Mouse (Mus musculus): Measurements from ENCODE around the gene Zfp174. TPM values are rescaled to one million over a fixed set of nuclear protein-coding genes. Genes with fewer than 3 reads are reported as not detected.
"Not testable (repeated sequence)": the region's sequence is repeated elsewhere in the genome, so short reads cannot be mapped to it uniquely, and the experiment has no call there.

The Zfp174 gene
- 1.7 and 2.2 TPM in 2 replicates for polyA plus RNA-seq (2015; fragmentation: Nextera tagmentation; extraction: Ambion mirVana)

DNA sequence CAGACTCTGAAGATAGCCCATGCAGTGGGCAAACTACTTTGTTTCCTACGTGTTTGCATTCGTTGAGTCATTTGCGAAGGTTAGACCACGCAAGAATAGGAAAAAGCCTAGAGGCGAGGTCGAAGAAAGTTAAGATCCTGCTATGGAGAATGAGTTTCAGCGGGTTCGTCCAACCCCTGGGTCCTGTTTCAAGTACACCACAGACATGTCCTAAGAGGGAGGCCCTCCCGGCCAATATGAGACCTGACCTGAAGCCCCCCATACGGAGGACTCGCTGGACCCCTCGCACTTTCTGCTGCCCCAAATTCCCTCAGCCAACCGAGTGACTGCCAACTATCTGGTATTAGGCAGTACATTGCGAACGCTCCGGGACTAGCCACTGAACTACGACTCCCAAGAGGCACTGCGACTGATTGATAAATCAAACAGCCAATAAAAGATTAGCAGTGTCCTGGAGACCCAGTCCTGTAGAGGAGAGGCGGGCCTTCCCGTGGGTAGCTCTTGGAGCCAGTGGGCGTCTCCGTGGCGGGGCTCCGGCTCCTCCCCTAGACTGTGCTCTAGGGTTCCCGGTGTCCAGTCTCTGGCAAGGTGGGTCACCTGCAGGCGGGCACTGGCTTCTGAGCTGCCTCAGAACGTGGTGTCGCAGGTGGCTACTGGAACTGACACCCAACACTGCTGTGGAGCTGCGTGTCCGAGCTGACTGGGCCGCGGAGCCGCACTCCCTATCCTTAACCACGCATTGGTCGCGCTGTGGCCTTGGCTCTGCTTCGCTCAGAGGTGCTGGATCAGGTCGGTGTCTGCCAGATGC is at the start of gene Zfp174:
TSS of gene Zfp174 (plus strand) at position 558 of the 808 bp plus-strand sequence.
- 2% methylated on average over 38 of the region's 38 CpGs for WGBS
- no peaks in the 10 kb centered on the region for H3K27me3 ChIP-seq
- no peak within 1 kb of the TSS; the same call in 1 of the 2 replicates for H3K27ac ChIP-seq (replicated peaks)

GRCm38 (mm10) chr16:3808176-3808575 is 38.9 kb upstream of the Zfp174 start:
- no peaks in the 10 kb centered on the region for H3K36me3 ChIP-seq
- H3K9ac ChIP-seq, result no peak overlapping the region
- WGBS, result 87% methylated on average over 3 of the region's 3 CpGs
- H3K27ac ChIP-seq (replicated peaks), result no peak overlapping the region
- 0 out of 2 replicates have a peak, but pooled peaks cover 9% of the 10 kb centered on the region for H3K9me3 ChIP-seq
- H3K27me3 ChIP-seq, result no peaks in the 10 kb centered on the region
- no peak for ATAC-seq (ENCODE audit: low read depth)
- no peaks in the 10 kb centered on the region for H3K4me1 ChIP-seq (replicated peaks)
- H3K4me2 ChIP-seq, result no peak overlapping the region
- H3K4me3 ChIP-seq, result no peak overlapping the region

More for the DNA sequence above, at the start of gene Zfp174:
- Histone ChIP-seq H3K36me3 (no peaks in the 10 kb centered on the region), H3K9ac (peak within 1 kb of the TSS; percentile 76), H3K9me3 (no peaks in the 10 kb centered on the region), H3K4me1 (replicated peaks) (peaks cover 17% of the 10 kb centered on the region), H3K4me2 (peak within 1 kb of the TSS; percentile 60), H3K4me3 (peak within 1 kb of the TSS; percentile 66)
- peak; percentile 99 for ATAC-seq (ENCODE audit: low read depth)

GRCm38 (mm10) chr16:3814667-3815066 is 32.4 kb upstream of the Zfp174 start:
- not testable (repeated sequence) for H3K4me3 ChIP-seq
- 88% methylated on average over 6 of the region's 6 CpGs for WGBS

DNA sequence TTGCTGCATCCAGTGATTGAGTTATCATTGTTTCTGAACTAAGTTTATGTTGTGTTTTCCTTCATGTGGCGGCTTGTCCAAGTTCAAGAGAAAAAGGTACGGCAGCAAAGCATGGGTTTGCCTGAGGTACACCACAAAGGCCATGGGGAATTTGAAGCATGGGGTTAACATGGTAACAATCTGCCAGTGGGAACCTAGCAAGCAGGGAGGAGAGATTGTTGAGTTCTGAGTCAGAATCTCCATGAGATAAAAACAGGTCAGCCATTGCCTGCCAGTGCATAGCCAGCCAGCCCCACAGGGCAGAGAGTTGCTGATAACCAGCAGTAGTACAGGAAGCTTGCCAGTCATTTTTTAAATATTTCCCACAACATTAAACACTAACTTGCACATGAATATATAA is 26.9 kb upstream of the Zfp174 start:
- Histone ChIP-seq H3K9me3 (no peaks in the 10 kb centered on the region), H3K27ac (replicated peaks) (no peak overlapping the region), H3K4me1 (replicated peaks) (no peaks in the 10 kb centered on the region), H3K27me3 (no peaks in the 10 kb centered on the region), H3K4me2 (no peak overlapping the region), H3K36me3 (no peaks in the 10 kb centered on the region), H3K4me3 (no peak overlapping the region), H3K9ac (no peak overlapping the region)
- ATAC-seq (ENCODE audit: low read depth), result no peak
- WGBS, result 90% methylated on average over 2 of the region's 2 CpGs

More at GRCm38 (mm10) chr16:3814667-3815066, 32.4 kb upstream of the Zfp174 start:
- H3K36me3 ChIP-seq; ATAC-seq (ENCODE audit: low read depth); H3K27ac ChIP-seq (replicated peaks); H3K4me1 ChIP-seq (replicated peaks); H3K9me3 ChIP-seq; H3K27me3 ChIP-seq; H3K9ac ChIP-seq; H3K4me2 ChIP-seq: not testable (repeated sequence)

GRCm38 (mm10) chr16:3828021-3828420 is 19.0 kb upstream of the Zfp174 start:
- H3K9me3 ChIP-seq, result no peaks in the 10 kb centered on the region
- H3K4me3 ChIP-seq, result no peak overlapping the region
- 60% methylated on average over 3 of the region's 3 CpGs for WGBS
- H3K27me3 ChIP-seq, result no peaks in the 10 kb centered on the region
- H3K9ac ChIP-seq, result no peak overlapping the region
- no peak overlapping the region for H3K27ac ChIP-seq (replicated peaks)
- ATAC-seq (ENCODE audit: low read depth), result no peak
- H3K4me2 ChIP-seq, result no peak overlapping the region
- H3K4me1 ChIP-seq (replicated peaks), result no peaks in the 10 kb centered on the region
- no peaks in the 10 kb centered on the region for H3K36me3 ChIP-seq

GRCm38 (mm10) chr16:3829727-3830126 is 17.3 kb upstream of the Zfp174 start:
- Histone ChIP-seq H3K27ac (replicated peaks) (no peak overlapping the region), H3K27me3 (no peaks in the 10 kb centered on the region), H3K4me1 (replicated peaks) (no peaks in the 10 kb centered on the region), H3K9me3 (no peaks in the 10 kb centered on the region), H3K4me2 (no peak overlapping the region), H3K36me3 (no peaks in the 10 kb centered on the region), H3K4me3 (no peak overlapping the region), H3K9ac (no peak overlapping the region)
- WGBS, result 94% methylated on average over 2 of the region's 2 CpGs
- no peak for ATAC-seq (ENCODE audit: low read depth)

DNA sequence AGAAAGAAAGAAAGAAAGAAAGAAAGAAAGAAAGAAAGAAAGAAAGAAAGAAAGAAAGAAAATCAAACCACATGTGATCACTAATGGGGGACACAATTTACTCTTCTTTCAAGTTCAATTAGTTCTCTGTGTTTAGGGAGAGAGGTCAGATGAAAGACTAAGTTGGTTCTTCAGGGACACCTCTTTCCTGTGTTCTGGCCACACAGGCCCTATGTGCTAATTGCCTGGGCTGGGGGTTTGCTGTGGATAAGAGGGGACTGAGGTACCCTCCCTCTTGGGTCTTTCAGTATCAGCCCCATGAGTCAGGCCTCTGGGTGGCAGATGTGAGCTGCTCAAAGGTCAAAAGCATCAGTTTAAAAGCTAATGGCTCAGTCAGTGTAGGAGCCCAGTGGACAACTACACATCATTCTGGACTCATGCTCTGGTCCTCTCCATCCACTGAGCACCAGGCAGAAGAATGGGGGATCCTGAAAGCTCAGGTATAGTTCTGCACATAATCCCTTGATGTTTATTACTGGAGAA is 16.4 kb upstream of the Zfp174 start, which contains the start of gene Olfr15:
TSS of gene Olfr15 (plus strand) at position 291 of the 522 bp plus-strand sequence.
- H3K9me3 ChIP-seq, result no peaks in the 10 kb centered on the region
- no peak for ATAC-seq (ENCODE audit: low read depth)
- H3K27me3 ChIP-seq, result no peaks in the 10 kb centered on the region
- H3K36me3 ChIP-seq, result no peaks in the 10 kb centered on the region
- no peak within 1 kb of the TSS for H3K4me3 ChIP-seq
- no peak within 1 kb of the TSS for H3K9ac ChIP-seq
- H3K4me1 ChIP-seq (replicated peaks), result no peaks in the 10 kb centered on the region
- H3K27ac ChIP-seq (replicated peaks), result no peak within 1 kb of the TSS
- no peak within 1 kb of the TSS for H3K4me2 ChIP-seq

GRCm38 (mm10) chr16:3835461-3835860 is 11.6 kb upstream of the Zfp174 start:
- Histone ChIP-seq H3K4me2 (no peak overlapping the region), H3K9me3 (no peaks in the 10 kb centered on the region), H3K4me3 (no peak overlapping the region), H3K9ac (no peak overlapping the region), H3K27ac (replicated peaks) (no peak overlapping the region), H3K4me1 (replicated peaks) (no peaks in the 10 kb centered on the region), H3K27me3 (no peaks in the 10 kb centered on the region), H3K36me3 (no peaks in the 10 kb centered on the region)
- ATAC-seq (ENCODE audit: low read depth), result no peak
- WGBS, result 85% methylated on average over 2 of the region's 2 CpGs

GRCm38 (mm10) chr16:3839157-3839885 is 7.7 kb upstream of the Zfp174 start:
- H3K9ac ChIP-seq, result no peak overlapping the region
- ATAC-seq (ENCODE audit: low read depth), result no peak
- no peaks in the 10 kb centered on the region for H3K4me1 ChIP-seq (replicated peaks)
- H3K4me2 ChIP-seq, result no peak overlapping the region
- H3K27ac ChIP-seq (replicated peaks), result no peak overlapping the region
- WGBS, result 63% methylated on average over 17 of the region's 17 CpGs
- no peak overlapping the region for H3K4me3 ChIP-seq
- H3K36me3 ChIP-seq, result no peaks in the 10 kb centered on the region
- H3K9me3 ChIP-seq, result no peaks in the 10 kb centered on the region
- no peaks in the 10 kb centered on the region for H3K27me3 ChIP-seq

DNA sequence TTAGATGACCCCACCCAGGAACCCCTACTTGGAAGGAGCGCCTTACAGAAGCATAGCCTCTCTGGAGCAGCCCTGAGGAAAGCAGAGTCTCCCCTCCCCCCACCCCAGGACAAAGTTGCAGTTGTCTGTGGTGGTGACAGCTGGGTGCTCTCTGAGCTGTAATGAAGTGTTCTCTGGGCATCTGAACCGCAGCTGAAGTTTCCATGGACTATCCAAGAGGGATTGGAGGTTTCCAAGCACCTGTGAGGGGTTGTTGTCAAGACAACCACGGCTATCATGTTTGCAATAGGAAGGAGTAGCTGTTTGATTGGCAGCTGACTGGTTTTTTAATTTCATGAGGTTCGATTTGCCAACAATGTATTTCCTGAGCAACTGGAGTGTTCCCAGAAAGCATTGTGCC is 4.1 kb upstream of the Zfp174 start:
- H3K4me2 ChIP-seq, result no peak overlapping the region
- no peaks in the 10 kb centered on the region for H3K27me3 ChIP-seq
- ATAC-seq (ENCODE audit: low read depth), result no peak
- H3K4me3 ChIP-seq, result no peak overlapping the region
- no peak overlapping the region for H3K27ac ChIP-seq (replicated peaks)
- WGBS, result 32% methylated on average over 4 of the region's 4 CpGs
- H3K36me3 ChIP-seq, result no peaks in the 10 kb centered on the region
- no peaks in the 10 kb centered on the region for H3K9me3 ChIP-seq
- H3K9ac ChIP-seq, result no peak overlapping the region
- peaks cover 9% of the 10 kb centered on the region for H3K4me1 ChIP-seq (replicated peaks)

DNA sequence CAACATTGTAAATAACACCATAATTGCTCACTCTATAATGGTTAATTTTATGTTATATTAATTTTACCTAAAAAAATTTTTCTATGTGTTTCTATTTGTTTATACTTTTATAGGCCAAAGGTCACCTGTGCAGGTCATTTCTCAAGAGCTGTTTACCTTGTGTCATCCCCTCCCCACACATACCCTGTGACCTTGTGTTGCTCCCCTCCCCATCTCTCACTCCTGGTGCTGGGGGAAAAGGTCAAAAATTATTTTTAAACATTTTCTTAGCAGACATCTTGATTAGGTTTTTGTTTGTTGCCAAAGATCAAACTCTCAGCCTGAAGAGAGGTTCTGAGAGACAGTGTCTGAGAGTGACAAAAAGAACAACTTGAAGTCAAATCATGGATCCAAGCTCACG is 3.3 kb upstream of the Zfp174 start:
- no peak overlapping the region for H3K4me2 ChIP-seq
- no peak overlapping the region for H3K9ac ChIP-seq
- ATAC-seq (ENCODE audit: low read depth), result no peak
- WGBS, result 86% methylated on average over 1 of the region's 1 CpGs
- no peaks in the 10 kb centered on the region for H3K9me3 ChIP-seq
- peaks cover 13% of the 10 kb centered on the region for H3K4me1 ChIP-seq (replicated peaks)
- no peak overlapping the region for H3K27ac ChIP-seq (replicated peaks)
- no peak overlapping the region for H3K4me3 ChIP-seq
- H3K36me3 ChIP-seq, result no peaks in the 10 kb centered on the region
- no peaks in the 10 kb centered on the region for H3K27me3 ChIP-seq

DNA sequence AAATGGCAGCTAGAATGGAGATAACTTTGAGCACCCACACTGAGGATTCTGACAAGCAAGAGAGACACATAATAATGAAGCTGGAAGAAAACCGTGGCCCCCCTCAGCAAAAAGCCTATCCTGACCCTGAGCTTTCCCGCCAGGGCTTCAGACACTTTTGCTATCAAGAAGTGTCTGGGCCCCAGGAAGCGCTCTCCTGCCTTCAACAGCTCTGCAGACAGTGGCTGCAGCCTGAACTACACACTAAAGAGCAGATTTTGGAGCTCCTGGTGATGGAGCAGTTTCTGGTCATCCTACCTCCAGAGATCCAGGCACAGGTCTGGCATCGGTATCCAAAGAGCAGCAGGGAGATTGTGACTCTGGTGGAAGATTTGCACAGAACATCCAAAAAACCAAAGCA is 803 bp downstream of the Zfp174 start:
- peak overlapping the region; percentile 66 for H3K4me3 ChIP-seq
- H3K36me3 ChIP-seq, result no peaks in the 10 kb centered on the region
- 66% methylated on average over 4 of the region's 4 CpGs for WGBS
- H3K4me1 ChIP-seq (replicated peaks), result peaks cover 17% of the 10 kb centered on the region
- H3K4me2 ChIP-seq, result peak overlapping the region; percentile 60
- H3K27me3 ChIP-seq, result no peaks in the 10 kb centered on the region
- H3K27ac ChIP-seq (replicated peaks), result no peak overlapping the region
- H3K9ac ChIP-seq, result peak overlapping the region; percentile 76
- no peaks in the 10 kb centered on the region for H3K9me3 ChIP-seq
- no peak for ATAC-seq (ENCODE audit: low read depth)
